Mouse (Mus musculus) frontal cortex, postnatal 14 days (tissue): ENCODE results near the gene Acly.

ENCODE experiments used
- DNase-seq, 2 experiments: peaks; one replicate each; pipeline ENCODE4 v3.0.0; 2022; ENCODE audit warnings: low spot score in 2 of 2

Gene Acly

GRCm38 (mm10) chr11:100527458-100528374 is at the start of gene Acly:
TSS of gene Acly (minus strand) at chr11:100528000.
- DNase-seq: peak; percentile 97 to 99

GRCm38 (mm10) chr11:100576256-100576655 is 48.5 kb upstream of the Acly start:
- DNase-seq: no peak

- DNase-seq: no peak
Observed at GRCm38 (mm10) chr11:100575484-100575855, 47.7 kb upstream of the Acly start.

- DNase-seq: peak in 1 of 2 experiments; percentile 47
Observed at GRCm38 (mm10) chr11:100574708-100575483, 47.1 kb upstream of the Acly start, which contains the start of gene Cnp. TSS of gene Cnp (plus strand) at chr11:100574904.

- no peak for DNase-seq
Observed at GRCm38 (mm10) chr11:100574188-100574587, 46.4 kb upstream of the Acly start.

- DNase-seq: peak in 1 of 2 experiments; percentile 32
Observed at GRCm38 (mm10) chr11:100571202-100571567, 43.4 kb upstream of the Acly start.

- DNase-seq: peak in 1 of 2 experiments; percentile 74
Observed at GRCm38 (mm10) chr11:100570430-100571201, 42.8 kb upstream of the Acly start.

- no peak for DNase-seq
Observed at GRCm38 (mm10) chr11:100569789-100570188, 42.0 kb upstream of the Acly start.

GRCm38 (mm10) chr11:100568692-100569091 is 40.9 kb upstream of the Acly start:
- no peak for DNase-seq

- no peak for DNase-seq
Observed at GRCm38 (mm10) chr11:100567815-100568245, 40.0 kb upstream of the Acly start.

GRCm38 (mm10) chr11:100567229-100567628 is 39.4 kb upstream of the Acly start:
- no peak for DNase-seq

GRCm38 (mm10) chr11:100564703-100565102 is 36.9 kb upstream of the Acly start:
- DNase-seq: no peak

- peak in 1 of 2 experiments; percentile 59 for DNase-seq
Observed at GRCm38 (mm10) chr11:100564297-100564696, 36.5 kb upstream of the Acly start.

GRCm38 (mm10) chr11:100561748-100562147 is 33.9 kb upstream of the Acly start:
- no peak for DNase-seq

- no peak for DNase-seq
Observed at GRCm38 (mm10) chr11:100559476-100559875, 31.7 kb upstream of the Acly start.

GRCm38 (mm10) chr11:100557563-100557962 is 29.8 kb upstream of the Acly start:
- no peak for DNase-seq

- peak in 1 of 2 experiments; percentile 51 for DNase-seq
Observed at GRCm38 (mm10) chr11:100555583-100555982, 27.8 kb upstream of the Acly start.

GRCm38 (mm10) chr11:100552842-100553241 is 25.0 kb upstream of the Acly start:
- DNase-seq: no peak

GRCm38 (mm10) chr11:100550101-100550500 is 22.3 kb upstream of the Acly start:
- DNase-seq: no peak

GRCm38 (mm10) chr11:100549466-100549865 is 21.7 kb upstream of the Acly start:
- DNase-seq: no peak

- DNase-seq: no peak
Observed at GRCm38 (mm10) chr11:100548141-100548540, 20.3 kb upstream of the Acly start.

GRCm38 (mm10) chr11:100546955-100547354 is 19.2 kb upstream of the Acly start:
- DNase-seq: no peak
